In genomic region chr6:21857843-21858242, GRCm38 (mm10) we compare ENCODE assay signal across 9 mouse cellular contexts. TPM values are rescaled to one million over a fixed set of nuclear protein-coding genes. Genes with fewer than 3 reads are reported as not detected.
A peak's percentile ranks its signal among the peaks of the same experiment; 100 is the strongest.
DNase-seq lines count a peak whose midpoint lies in the region; ATAC-seq and TF ChIP-seq lines count a peak whose summit lies in the region.
"Had no signal": no experiment of that assay in that cellular context is flagged by ENCODE, and none has a peak within 500 bp of the region (broad histone marks: within the 10 kb centered on the region; RNA-seq: fewer than 3 reads in every experiment).

No protein-coding gene starts in this region.

- no peak for ATAC-seq in embryonic facial prominence, embryonic 11.5 days (replicated peaks; ENCODE audit: insufficient number of reproducible peaks, low FRiP score, low TSS enrichment, low read depth)
- peak; percentile 83 for ATAC-seq in hindbrain, postnatal 0 days
- peak; percentile 79 for ATAC-seq in midbrain, embryonic 14.5 days (ENCODE audit: low FRiP score, low TSS enrichment)
- ATAC-seq in megakaryocyte, adult 5-6 weeks (ENCODE audit: poor library complexity, severe bottlenecking): no peak

- TF ChIP-seq CTCF in hindbrain, postnatal 0 days (IDR thresholded peaks at IDR 0.05; ENCODE audit: low read depth): no peak

- no peak overlapping the region for H3K4me2 ChIP-seq in embryonic facial prominence, embryonic 11.5 days (ENCODE audit: low read depth, low read length)
- peak overlapping the region; percentile 42 for H3K4me2 ChIP-seq in hindbrain, postnatal 0 days (ENCODE audit: low read depth, low read length)
- H3K4me2 ChIP-seq in midbrain, embryonic 14.5 days (ENCODE audit: low read length): peak overlapping the region; percentile 23; the same call in 1 of the 2 replicates
- H3K4me2 ChIP-seq: limb, embryonic 12.5 days had no signal

- H3K27me3 ChIP-seq in embryonic facial prominence, embryonic 11.5 days (ENCODE audit: control insufficient read depth, insufficient read depth, low read length): no peaks in the 10 kb centered on the region; the same call in 1 of the 2 replicates
- H3K27me3 ChIP-seq in hindbrain, postnatal 0 days (ENCODE audit: insufficient read depth, low read length): no peaks in the 10 kb centered on the region
- H3K27me3 ChIP-seq in midbrain, embryonic 14.5 days (ENCODE audit: control insufficient read depth, insufficient read depth, low read length): no peaks in the 10 kb centered on the region

- H3K9me3 ChIP-seq in embryonic facial prominence, embryonic 11.5 days (replicated peaks; ENCODE audit: control insufficient read depth, low read length): no peaks in the 10 kb centered on the region
- H3K9me3 ChIP-seq in hindbrain, postnatal 0 days (ENCODE audit: low read length): no peaks in the 10 kb centered on the region
- H3K9me3 ChIP-seq in midbrain, embryonic 14.5 days (ENCODE audit: control insufficient read depth, low read length): no peaks in the 10 kb centered on the region
- H3K9me3 ChIP-seq: limb, embryonic 12.5 days had no signal

- no peaks in the 10 kb centered on the region for H3K36me3 ChIP-seq in embryonic facial prominence, embryonic 11.5 days (replicated peaks; ENCODE audit: control insufficient read depth, insufficient read depth, low read depth, low read length)
- H3K36me3 ChIP-seq in hindbrain, postnatal 0 days (ENCODE audit: insufficient read depth, low read length): no peaks in the 10 kb centered on the region
- H3K36me3 ChIP-seq in midbrain, embryonic 14.5 days (ENCODE audit: control insufficient read depth, insufficient read depth, low read length): no peaks in the 10 kb centered on the region
- H3K36me3 ChIP-seq: limb, embryonic 12.5 days had no signal

- H3K4me3 ChIP-seq in embryonic facial prominence, embryonic 11.5 days (ENCODE audit: low read depth, low read length): no peak overlapping the region
- no peak overlapping the region for H3K4me3 ChIP-seq in hindbrain, postnatal 0 days (ENCODE audit: low read length)
- H3K4me3 ChIP-seq in midbrain, embryonic 14.5 days (replicated peaks; ENCODE audit: low read depth, low read length): no peak overlapping the region
- H3K4me3 ChIP-seq: erythroblast, embryonic 14.5 days; limb, embryonic 12.5 days had no signal

- DNase-seq in embryo, embryonic 10 days (ENCODE audit: low spot score): peak; percentile 65
- peak; percentile 33 for DNase-seq in embryonic facial prominence, embryonic 11.5 days (ENCODE audit: low spot score)
- peak; percentile 72 for DNase-seq in hindbrain, postnatal 0 days (ENCODE audit: low spot score)
- peak; percentile 64 for DNase-seq in midbrain, embryonic 14.5 days
- no peak for DNase-seq in adipocyte (ENCODE audit: low spot score)
- no peak for DNase-seq in spleen, adult 12 weeks (ENCODE audit: low spot score)

- H3K4me1 ChIP-seq in embryonic facial prominence, embryonic 11.5 days (ENCODE audit: control insufficient read depth, insufficient read depth, low read length): no peaks in the 10 kb centered on the region
- no peaks in the 10 kb centered on the region for H3K4me1 ChIP-seq in hindbrain, postnatal 0 days (ENCODE audit: insufficient read depth, low read length)
- no peaks in the 10 kb centered on the region for H3K4me1 ChIP-seq in midbrain, embryonic 14.5 days (ENCODE audit: control insufficient read depth, insufficient read depth, low read length)

- no peak overlapping the region for H3K9ac ChIP-seq in embryonic facial prominence, embryonic 11.5 days (replicated peaks; ENCODE audit: low read length)
- no peak overlapping the region for H3K9ac ChIP-seq in hindbrain, postnatal 0 days (replicated peaks; ENCODE audit: low read length)
- H3K9ac ChIP-seq in midbrain, embryonic 14.5 days (replicated peaks; ENCODE audit: low read length): no peak overlapping the region
- H3K9ac ChIP-seq: limb, embryonic 12.5 days had no signal

- 25% methylated on average over 7 of the region's 7 CpGs for WGBS in embryonic facial prominence, embryonic 11.5 days
- WGBS in hindbrain, postnatal 0 days: 9% methylated on average over 7 of the region's 7 CpGs
- 8% methylated on average over 7 of the region's 7 CpGs for WGBS in midbrain, embryonic 14.5 days

- no peak overlapping the region for H3K27ac ChIP-seq in embryonic facial prominence, embryonic 11.5 days (replicated peaks; ENCODE audit: low read depth, low read length)
- no peak overlapping the region for H3K27ac ChIP-seq in hindbrain, postnatal 0 days
- no peak overlapping the region for H3K27ac ChIP-seq in midbrain, embryonic 14.5 days (replicated peaks; ENCODE audit: low read depth, low read length)
- H3K27ac ChIP-seq: limb, embryonic 12.5 days had no signal

RNA-seq across cellular contexts. Expression of gene Tspan12, which starts 5.5 kb away (rescaled TPM):
- polyA plus RNA-seq in embryonic facial prominence, embryonic 11.5 days (2014; fragmentation: Nextera tagmentation; extraction: Ambion mirVana): 62.1 and 63.9 TPM in 2 replicates
- total RNA-seq in hindbrain, postnatal 0 days (2014; rRNA removed): 24.8 and 36.7 TPM in 2 replicates
- polyA plus RNA-seq in hindbrain, postnatal 0 days (2015; fragmentation: Nextera tagmentation; extraction: Ambion mirVana): 62.5 and 65.6 TPM in 2 replicates
- polyA plus RNA-seq in midbrain, embryonic 14.5 days (2014; fragmentation: Nextera tagmentation; extraction: Ambion mirVana): 63.6 and 69.5 TPM in 2 replicates
- not detected in 2 replicates for total RNA-seq in megakaryocyte, adult 5-6 weeks (2015)
- total RNA-seq in megakaryocyte, adult 5-6 weeks (2017): not detected in 2 replicates
- polyA plus RNA-seq: erythroblast, embryonic 14.5 days had no signal

Comparison
In these comparisons a context has a peak if more than half of its experiments do, and no peak if none do; other contexts are left out.
1. DNase-seq: peak in embryo, embryonic 10 days (single experiment), embryonic facial prominence, embryonic 11.5 days (single experiment), hindbrain, postnatal 0 days (single experiment) and midbrain, embryonic 14.5 days (single experiment); none in adipocyte (single experiment) and spleen, adult 12 weeks (single experiment).
2. ATAC-seq: peak in hindbrain, postnatal 0 days (single experiment) and midbrain, embryonic 14.5 days (single experiment); none in embryonic facial prominence, embryonic 11.5 days (single experiment) and megakaryocyte, adult 5-6 weeks (single experiment).